Mouse (Mus musculus) adrenal gland, postnatal 36 days (tissue): ENCODE measurements around the gene Stfa2. TPM values are rescaled to one million over a fixed set of nuclear protein-coding genes. Genes with fewer than 3 reads are reported as not detected.
"Not testable (repeated sequence)": the region's sequence is repeated elsewhere in the genome, so short reads cannot be mapped to it uniquely, and the experiment has no call there.

Source experiments
- DNase-seq, 2 experiments: peaks; one replicate each; pipeline ENCODE4 v3.0.0; 2021; ENCODE audit warnings: mixed read lengths in 1 of 2
- long read RNA-seq, 2 experiments: library from polyadenylated mRNA; stranded (forward); transcript quantifications; one replicate each; pipeline ENCODE4 v2.0.0; 2021; ENCODE audit warnings: borderline sequencing depth in 2 of 2
- total RNA-seq, 2 experiments: library from RNA; stranded (reverse); gene quantifications; 2 replicates each; pipeline ENCODE4 v1.2.3; 2021

Gene Stfa2
- not detected for total RNA-seq
- long read RNA-seq, experiment 1 = 0 reads
- long read RNA-seq, experiment 2 = 0 reads

DNA sequence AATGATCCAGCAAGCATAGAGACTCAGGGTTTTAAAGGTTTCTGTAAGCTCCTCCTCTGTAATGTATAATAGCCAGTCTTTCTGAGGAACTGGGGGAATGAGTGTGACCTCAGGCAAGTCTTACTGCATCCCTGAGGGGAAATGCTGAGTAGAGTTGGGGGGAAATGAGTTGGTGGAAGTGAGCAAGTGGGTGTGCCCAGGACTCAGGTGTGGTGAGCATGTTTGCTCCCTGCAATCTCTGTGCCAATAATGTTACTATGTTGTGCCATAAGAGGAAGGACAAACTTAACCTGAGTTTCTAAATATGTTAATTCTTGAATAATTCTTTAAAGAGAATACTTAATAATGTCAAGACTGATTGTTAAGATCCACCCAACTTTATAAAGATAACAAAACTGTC, at the start of gene Stfa2:
TSS of gene Stfa2 (minus strand) at position 101 of the 400 bp plus-strand sequence.
- DNase-seq = no peak

DNA sequence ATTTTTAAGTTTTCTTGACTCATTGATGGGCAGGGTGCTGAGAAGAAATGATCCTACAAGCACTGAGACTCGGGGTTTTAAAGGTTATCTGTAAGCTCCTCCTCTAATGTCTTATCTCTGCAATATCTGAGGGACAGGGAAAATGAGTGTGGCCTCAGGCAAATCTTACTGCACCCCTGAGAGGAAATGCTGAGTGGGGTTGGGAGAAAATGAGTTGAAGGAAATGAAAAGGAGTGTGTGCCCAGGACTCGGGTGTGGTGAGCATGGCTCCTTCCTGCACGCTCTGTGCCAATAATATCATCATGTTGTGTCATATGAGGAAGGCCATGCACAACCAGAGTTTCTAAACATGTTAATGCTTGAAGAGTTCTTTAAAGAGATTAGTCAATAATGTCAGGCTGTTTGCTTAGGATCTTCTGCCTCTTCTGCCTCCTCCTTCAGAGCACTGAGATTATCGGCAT, 47.1 kb upstream of the Stfa2 start, which contains the start of gene Stfa3:
TSS of gene Stfa3 (minus strand) at position 51 of the 461 bp plus-strand sequence.
- DNase-seq = no peak

DNA sequence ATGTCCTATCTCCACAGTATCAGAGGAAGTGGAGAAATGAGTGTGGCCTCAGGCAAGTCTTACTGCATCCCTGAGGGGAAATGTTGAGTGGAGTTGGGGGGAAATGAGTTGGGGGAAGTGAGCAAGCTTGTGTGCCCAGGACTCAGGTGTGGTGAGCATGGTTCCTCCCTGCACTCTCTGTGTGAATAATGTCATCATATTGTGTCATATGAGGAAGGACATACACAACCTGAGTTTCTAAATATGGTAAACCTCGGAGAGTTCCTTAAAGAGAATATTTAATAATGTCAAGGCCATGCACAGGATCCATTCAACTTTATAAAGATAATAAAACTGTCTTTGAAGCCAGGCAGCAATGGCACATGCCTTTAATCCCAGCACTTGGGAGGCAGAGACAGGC, 12.7 kb upstream of the Stfa2 start:
- DNase-seq = not testable (repeated sequence)

DNA sequence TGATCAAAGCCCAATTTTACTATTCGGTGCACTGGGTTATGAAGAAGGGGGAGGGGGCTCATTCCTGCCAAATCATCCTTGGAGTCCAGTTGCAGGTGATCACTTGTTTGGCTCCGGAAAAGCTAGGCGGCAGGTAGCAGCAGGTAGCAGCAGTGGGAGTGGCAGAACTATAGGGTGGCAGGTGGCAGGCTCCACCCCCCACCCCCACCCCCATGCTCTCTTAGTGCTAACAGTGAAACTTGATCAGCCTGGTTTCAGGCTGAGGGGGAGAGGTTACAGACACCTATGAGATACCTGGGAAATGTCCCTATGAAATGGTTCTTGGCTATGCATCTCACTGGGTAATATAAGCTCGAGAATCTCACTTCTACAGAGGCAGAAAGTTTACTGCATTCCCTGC, 19.2 kb downstream of the Stfa2 start:
- no peak for DNase-seq

DNA sequence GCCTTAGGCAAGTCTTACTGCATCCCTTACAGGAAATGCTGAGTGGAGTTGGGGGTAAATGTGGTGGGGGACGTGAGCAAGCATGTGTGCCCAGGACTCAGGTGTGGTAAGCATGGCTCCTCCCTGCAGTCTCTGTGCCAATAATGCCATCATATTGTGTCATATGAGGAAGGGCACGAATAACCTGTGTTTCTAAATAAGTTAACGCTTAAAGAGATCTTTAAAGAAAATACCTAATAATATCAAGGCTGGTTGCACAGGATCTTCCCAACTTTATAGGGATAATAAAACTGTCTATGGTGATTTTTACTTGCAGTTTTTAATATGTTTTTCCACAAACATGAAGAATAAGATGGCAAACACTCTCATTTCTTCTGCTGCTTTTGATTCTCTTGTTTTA, 40.6 kb downstream of the Stfa2 start, which contains the start of gene BC100530:
TSS of gene BC100530 (minus strand) at position 101 of the 400 bp plus-strand sequence.
- DNase-seq = not testable (repeated sequence)

Other genes starting within 250 kb of the Stfa2 start
- not detected for gene Gm5483, start 224.2 kb downstream of the Stfa2 start, total RNA-seq
- not detected for gene Gm5416, start 198.1 kb downstream of the Stfa2 start, total RNA-seq
- gene 2010005H15Rik, start 187.0 kb downstream of the Stfa2 start, total RNA-seq = 1 to 10 TPM in 1 of 2 experiments, not detected in 1; 1.6 TPM
- not detected for gene Stfa1, start 131.5 kb downstream of the Stfa2 start, total RNA-seq
- gene BC117090, start 74.1 kb downstream of the Stfa2 start, total RNA-seq = not detected
- gene BC100530, start 40.7 kb downstream of the Stfa2 start, total RNA-seq = not detected
- not detected for gene Stfa3, start 46.9 kb upstream of the Stfa2 start, total RNA-seq
- gene Casr, start 153.7 kb upstream of the Stfa2 start, total RNA-seq = not detected